Mouse (Mus musculus) gastrocnemius, postnatal 14 days (tissue): ENCODE measurements around the gene Cep72. TPM values are rescaled to one million over a fixed set of nuclear protein-coding genes. Genes with fewer than 3 reads are reported as not detected.

Experiments used
- DNase-seq: peaks from one replicate; pipeline ENCODE4 v3.0.0; 2021; ENCODE audit warnings: mixed read lengths
- intact Hi-C: fragments of 180-260 bp; cut with DNase I; formaldehyde crosslinking; loops from one replicate; pipeline ENCODE4 v1.15.1; 2025; ENCODE audit warnings: low total_unique reads
- total RNA-seq, 2 experiments: library from RNA; stranded (reverse); gene quantifications; 2 replicates each; pipeline ENCODE4 v1.2.3; 2021

The Cep72 gene
- total RNA-seq, 2 experiments from 2014 or later: 1.6 to 2.6 TPM

GRCm38 (mm10) chr13:73996456-73996855, 65.6 kb downstream of the Cep72 start:
- no peak for DNase-seq
- intact Hi-C loops: no loop called here

- intact Hi-C loops: no loop called here
Measured at GRCm38 (mm10) chr13:73991267-73991666, 70.8 kb downstream of the Cep72 start.

GRCm38 (mm10) chr13:73990761-73991160, 71.3 kb downstream of the Cep72 start:
- intact Hi-C loops: no loop called here
- DNase-seq: no peak

More at GRCm38 (mm10) chr13:73991267-73991666, 70.8 kb downstream of the Cep72 start:
- DNase-seq: no peak

GRCm38 (mm10) chr13:73990325-73990724, 71.8 kb downstream of the Cep72 start:
- no peak for DNase-seq
- intact Hi-C loops: no loop called here

Other genes starting within 250 kb of the Cep72 start
- gene Nkd2, start 214.7 kb downstream of the Cep72 start, total RNA-seq: 1 to 10 TPM; 1.6 to 2.2 TPM
- under 1 TPM; 0.82 to 0.96 TPM for gene Trip13, start 124.5 kb downstream of the Cep72 start, total RNA-seq
- gene Brd9, start 124.5 kb downstream of the Cep72 start, total RNA-seq: 10 to 100 TPM; 11.0 to 11.9 TPM
- gene Zdhhc11, start 98.4 kb downstream of the Cep72 start, total RNA-seq: not detected
- 1 to 10 TPM; 5.8 to 5.9 TPM for gene Tppp, start 52.9 kb downstream of the Cep72 start, total RNA-seq
- gene Slc9a3, start 59.2 kb upstream of the Cep72 start, total RNA-seq: 1 to 10 TPM in 1 of 2 experiments, under 1 TPM in 1; 0.55 to 1.3 TPM
- 10 to 100 TPM; 28.3 to 30.5 TPM for gene Exoc3, start 146.4 kb upstream of the Cep72 start, total RNA-seq
- gene Ahrr, start 230.0 kb upstream of the Cep72 start, total RNA-seq: under 1 TPM; 0.04 to 0.25 TPM